Mouse (Mus musculus): ENCODE measurements around the gene Olfr462. TPM values are rescaled to one million over a fixed set of nuclear protein-coding genes. Genes with fewer than 3 reads are reported as not detected.
A peak's percentile ranks its signal among the peaks of the same experiment; 100 is the strongest.
"Not testable (repeated sequence)": the region's sequence is repeated elsewhere in the genome, so short reads cannot be mapped to it uniquely, and the experiment has no call there.

Gene Olfr462
- polyA plus RNA-seq, 1 experiment, result not detected

DNA sequence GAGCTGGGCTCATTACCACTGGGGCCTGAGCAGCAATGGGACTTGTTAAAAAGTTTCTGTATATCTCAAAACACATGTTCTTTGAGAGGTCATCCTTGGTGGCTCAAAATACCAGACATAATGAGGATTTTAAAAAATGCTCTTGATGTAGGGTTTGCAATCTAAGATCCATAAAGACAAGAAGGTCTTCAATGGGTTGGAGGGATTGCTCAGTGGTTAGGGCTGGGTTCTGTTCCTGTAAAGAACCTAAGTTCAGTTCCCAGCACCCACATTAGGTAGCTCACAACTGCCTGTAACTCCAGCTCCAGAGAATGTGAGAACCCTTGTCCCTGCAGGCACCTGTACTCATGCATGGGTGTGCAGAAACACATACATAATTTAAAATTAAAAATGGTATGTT lies 5.2 kb upstream of the Olfr462 start, which contains the start of gene Olfr463:
Gene Olfr463 (minus strand): TSS at position 101 of the 400 bp plus-strand sequence.
- H3K27ac ChIP-seq (ENCODE audit: insufficient read depth, low read length), result no peak within 1 kb of the TSS
- H3K4me3 ChIP-seq (replicated peaks; ENCODE audit: insufficient read depth, low read depth, low read length), result no peak within 1 kb of the TSS
- no peaks in the 10 kb centered on the region for H3K4me1 ChIP-seq (ENCODE audit: control insufficient read depth, insufficient read depth, low read length)
- H3K27me3 ChIP-seq (ENCODE audit: control insufficient read depth, insufficient read depth, low read length), result no peaks in the 10 kb centered on the region
- DNase-seq, result no peak
- no peak for TF ChIP-seq CTCF (IDR thresholded peaks at IDR 0.05; ENCODE audit: borderline replicate concordance, insufficient read depth, low read depth, low read length)
- no peak for TF ChIP-seq POLR2A (IDR thresholded peaks at IDR 0.05; ENCODE audit: borderline replicate concordance, insufficient read depth, low read length)

DNA sequence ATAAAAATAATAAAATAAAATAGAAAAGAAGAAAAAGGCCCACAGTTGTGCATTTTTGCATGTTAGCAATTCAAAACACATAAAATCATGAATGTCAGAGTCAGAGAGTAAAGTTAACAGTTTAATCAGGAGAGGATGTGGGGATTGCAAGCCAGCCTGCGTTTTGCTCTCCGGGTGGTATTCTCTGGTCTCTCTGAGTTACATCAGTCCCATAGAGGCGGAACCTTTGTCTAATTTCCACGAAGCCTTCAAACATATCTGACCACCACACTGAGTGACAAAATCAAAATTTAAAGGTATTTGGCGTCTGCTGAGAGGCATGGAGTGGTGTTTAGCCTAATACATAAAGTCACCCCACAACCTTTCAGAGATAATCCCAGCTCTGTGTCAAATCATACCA lies 7.2 kb downstream of the Olfr462 start:
- no peak for DNase-seq
- no peak for TF ChIP-seq POLR2A (IDR thresholded peaks at IDR 0.05; ENCODE audit: borderline replicate concordance, insufficient read depth, low read length)
- TF ChIP-seq CTCF (IDR thresholded peaks at IDR 0.05; ENCODE audit: borderline replicate concordance, insufficient read depth, low read depth, low read length), result no peak
- no peak overlapping the region for H3K4me3 ChIP-seq (replicated peaks; ENCODE audit: insufficient read depth, low read depth, low read length)
- no peaks in the 10 kb centered on the region for H3K4me1 ChIP-seq (ENCODE audit: control insufficient read depth, insufficient read depth, low read length)
- no peak overlapping the region for H3K27ac ChIP-seq (ENCODE audit: insufficient read depth, low read length)
- H3K27me3 ChIP-seq (ENCODE audit: control insufficient read depth, insufficient read depth, low read length), result no peaks in the 10 kb centered on the region
- 73% methylated on average over 5 of the region's 5 CpGs for WGBS

DNA sequence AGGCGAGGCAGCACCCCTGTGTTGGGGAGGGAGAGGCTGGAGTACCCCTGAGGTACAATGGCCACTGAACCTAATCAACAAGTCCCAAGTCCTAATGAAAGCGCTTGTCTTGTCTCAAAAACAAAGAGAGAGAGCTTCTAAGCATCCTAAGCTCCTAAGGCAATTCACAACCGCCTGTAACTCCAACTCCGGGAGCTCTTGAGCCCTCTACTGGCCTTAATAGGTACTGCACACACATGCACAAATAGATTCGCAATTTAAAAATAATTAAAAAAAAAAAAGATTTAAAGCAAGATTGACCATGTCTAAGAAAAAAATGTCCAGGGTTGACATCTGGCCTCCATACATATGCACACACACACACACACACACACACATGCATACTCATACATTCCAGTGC lies 8.6 kb downstream of the Olfr462 start:
- no peaks in the 10 kb centered on the region for H3K4me1 ChIP-seq (ENCODE audit: control insufficient read depth, insufficient read depth, low read length)
- no peak for TF ChIP-seq POLR2A (IDR thresholded peaks at IDR 0.05; ENCODE audit: borderline replicate concordance, insufficient read depth, low read length)
- TF ChIP-seq CTCF (IDR thresholded peaks at IDR 0.05; ENCODE audit: borderline replicate concordance, insufficient read depth, low read depth, low read length), result peak; percentile 31; the same call in 1 of the 2 replicates
- no peak overlapping the region for H3K4me3 ChIP-seq (replicated peaks; ENCODE audit: insufficient read depth, low read depth, low read length)
- no peaks in the 10 kb centered on the region for H3K27me3 ChIP-seq (ENCODE audit: control insufficient read depth, insufficient read depth, low read length)
- H3K27ac ChIP-seq (ENCODE audit: insufficient read depth, low read length), result no peak overlapping the region
- no peak for DNase-seq
- WGBS, result 35% methylated on average over 5 of the region's 5 CpGs

DNA sequence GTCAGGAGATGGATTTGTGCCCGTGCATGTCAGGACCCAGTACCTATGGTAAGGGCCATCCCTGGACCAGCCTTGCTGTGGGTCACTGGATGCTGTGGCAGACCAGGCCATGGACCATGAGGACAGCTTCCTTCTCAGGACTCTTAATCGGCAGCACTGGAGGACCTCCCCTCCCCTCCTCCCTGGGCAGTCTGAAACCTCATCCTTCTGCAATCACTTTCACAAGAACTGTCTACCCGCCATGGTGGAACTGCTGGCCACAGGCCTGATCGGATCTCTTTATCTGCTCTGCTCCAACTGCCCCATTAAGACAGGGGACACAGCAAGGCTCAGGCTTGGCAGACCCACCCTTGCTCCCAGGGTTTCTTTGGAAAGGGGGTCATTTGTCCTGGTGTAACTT lies 10.4 kb downstream of the Olfr462 start:
- TF ChIP-seq POLR2A (IDR thresholded peaks at IDR 0.05; ENCODE audit: borderline replicate concordance, insufficient read depth, low read length), result no peak
- TF ChIP-seq CTCF (IDR thresholded peaks at IDR 0.05; ENCODE audit: borderline replicate concordance, insufficient read depth, low read depth, low read length), result no peak
- H3K4me1 ChIP-seq (ENCODE audit: control insufficient read depth, insufficient read depth, low read length), result no peaks in the 10 kb centered on the region
- no peaks in the 10 kb centered on the region for H3K27me3 ChIP-seq (ENCODE audit: control insufficient read depth, insufficient read depth, low read length)
- no peak overlapping the region for H3K27ac ChIP-seq (ENCODE audit: insufficient read depth, low read length)
- WGBS, result 63% methylated on average over 4 of the region's 4 CpGs
- no peak overlapping the region for H3K4me3 ChIP-seq (replicated peaks; ENCODE audit: insufficient read depth, low read depth, low read length)
- DNase-seq, result no peak

DNA sequence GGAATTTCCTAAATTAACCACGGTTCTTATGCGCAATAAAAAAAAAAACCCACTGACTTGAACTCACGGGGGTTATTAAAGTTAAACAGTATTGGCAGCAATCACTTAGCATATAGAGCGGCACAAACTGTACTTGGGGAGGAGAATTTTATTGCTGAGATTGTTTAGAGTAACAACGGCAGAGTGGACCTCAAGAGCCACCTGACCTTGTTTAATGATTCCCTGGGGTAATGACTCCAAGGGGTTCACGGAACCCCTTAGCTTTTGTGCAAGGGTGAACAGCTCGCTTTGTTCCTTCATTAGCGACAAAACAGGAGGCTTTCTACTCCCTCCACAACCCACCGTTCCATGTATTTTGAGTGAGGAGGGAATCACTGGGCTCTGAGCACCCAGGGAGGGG lies 12.2 kb downstream of the Olfr462 start:
- H3K27me3 ChIP-seq (ENCODE audit: control insufficient read depth, insufficient read depth, low read length), result no peaks in the 10 kb centered on the region
- no peak overlapping the region for H3K4me3 ChIP-seq (replicated peaks; ENCODE audit: insufficient read depth, low read depth, low read length)
- H3K4me1 ChIP-seq (ENCODE audit: control insufficient read depth, insufficient read depth, low read length), result no peaks in the 10 kb centered on the region
- DNase-seq, result no peak
- TF ChIP-seq CTCF (IDR thresholded peaks at IDR 0.05; ENCODE audit: borderline replicate concordance, insufficient read depth, low read depth, low read length) (no peak), POLR2A (IDR thresholded peaks at IDR 0.05; ENCODE audit: borderline replicate concordance, insufficient read depth, low read length) (no peak)
- H3K27ac ChIP-seq (ENCODE audit: insufficient read depth, low read length), result no peak overlapping the region
- 75% methylated on average over 9 of the region's 9 CpGs for WGBS

DNA sequence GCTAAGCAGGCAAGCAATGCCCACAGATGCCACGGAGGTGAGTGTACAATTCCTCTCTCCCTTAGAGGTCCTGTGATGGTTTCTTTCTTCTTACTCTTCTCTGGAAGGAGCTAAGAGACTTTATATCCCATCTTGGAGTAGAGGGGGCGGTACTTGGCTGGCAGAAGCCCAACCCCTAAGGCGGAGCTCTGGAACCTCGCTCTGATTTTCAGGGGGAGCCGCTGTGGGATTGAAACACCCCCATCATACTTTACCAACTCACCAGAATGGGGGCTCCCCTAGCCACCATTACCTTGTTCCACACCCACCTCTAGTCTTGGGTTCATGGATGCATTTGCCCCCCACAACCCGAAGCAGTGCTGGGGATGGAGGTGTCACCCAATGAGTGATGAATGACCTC lies 16.6 kb downstream of the Olfr462 start, which contains the start of gene Epx:
Gene Epx (minus strand): TSS at position 101 of the 400 bp plus-strand sequence.
- DNase-seq, result no peak
- TF ChIP-seq CTCF (IDR thresholded peaks at IDR 0.05; ENCODE audit: borderline replicate concordance, insufficient read depth, low read depth, low read length) (no peak), POLR2A (IDR thresholded peaks at IDR 0.05; ENCODE audit: borderline replicate concordance, insufficient read depth, low read length) (no peak)
- Histone ChIP-seq H3K27ac (ENCODE audit: insufficient read depth, low read length) (no peak within 1 kb of the TSS), H3K4me1 (ENCODE audit: control insufficient read depth, insufficient read depth, low read length) (no peaks in the 10 kb centered on the region), H3K27me3 (ENCODE audit: control insufficient read depth, insufficient read depth, low read length) (no peaks in the 10 kb centered on the region), H3K4me3 (replicated peaks; ENCODE audit: insufficient read depth, low read depth, low read length) (no peak within 1 kb of the TSS)
- WGBS, result 85% methylated on average over 6 of the region's 6 CpGs

DNA sequence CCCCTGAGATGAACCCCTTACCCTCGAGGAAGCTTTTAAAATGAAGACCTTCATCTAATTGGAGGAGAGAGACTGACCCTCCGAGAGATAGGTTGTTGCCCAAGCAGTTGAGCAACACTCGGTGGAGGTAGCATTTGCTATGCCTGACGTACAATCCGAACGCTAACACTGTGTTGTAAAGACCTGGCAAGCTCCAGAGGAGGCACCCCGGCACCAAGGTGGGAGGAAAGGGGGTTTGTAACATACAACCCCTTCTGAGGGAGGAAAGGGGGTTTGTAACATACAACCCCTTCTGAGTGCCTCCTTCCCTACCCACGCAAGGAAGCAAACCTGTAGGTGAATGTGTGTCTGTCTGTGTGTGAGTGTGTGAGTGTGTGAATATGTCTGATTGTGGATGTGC lies 20.3 kb downstream of the Olfr462 start:
- WGBS, result 26% methylated on average over 8 of the region's 8 CpGs
- no peak for DNase-seq
- no peak overlapping the region for H3K4me3 ChIP-seq (replicated peaks; ENCODE audit: insufficient read depth, low read depth, low read length)
- TF ChIP-seq CTCF (IDR thresholded peaks at IDR 0.05; ENCODE audit: borderline replicate concordance, insufficient read depth, low read depth, low read length), result no peak
- TF ChIP-seq POLR2A (IDR thresholded peaks at IDR 0.05; ENCODE audit: borderline replicate concordance, insufficient read depth, low read length), result no peak
- H3K4me1 ChIP-seq (ENCODE audit: control insufficient read depth, insufficient read depth, low read length), result no peaks in the 10 kb centered on the region
- no peaks in the 10 kb centered on the region for H3K27me3 ChIP-seq (ENCODE audit: control insufficient read depth, insufficient read depth, low read length)
- H3K27ac ChIP-seq (ENCODE audit: insufficient read depth, low read length), result no peak overlapping the region

DNA sequence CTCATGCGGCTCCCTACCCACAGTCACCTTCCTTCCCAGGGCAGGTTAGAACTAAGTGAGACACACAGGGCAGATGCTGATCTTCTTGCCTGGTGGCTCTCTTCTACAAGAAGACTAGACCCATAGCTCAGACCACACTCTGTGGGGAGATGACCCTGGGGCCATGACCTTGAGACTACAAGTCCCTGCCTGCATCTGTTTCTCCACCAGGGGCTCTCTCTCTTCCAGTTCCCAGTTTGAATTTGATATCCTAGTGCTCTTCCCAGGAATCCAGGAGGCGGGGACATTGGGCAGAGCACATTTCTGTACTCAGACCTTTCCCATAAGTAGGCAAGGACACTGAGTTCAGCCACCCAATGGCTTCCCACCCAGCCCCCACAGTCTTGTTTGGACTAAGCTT lies 22.0 kb downstream of the Olfr462 start:
- no peaks in the 10 kb centered on the region for H3K27me3 ChIP-seq (ENCODE audit: control insufficient read depth, insufficient read depth, low read length)
- H3K4me1 ChIP-seq (ENCODE audit: control insufficient read depth, insufficient read depth, low read length), result no peaks in the 10 kb centered on the region
- TF ChIP-seq CTCF (IDR thresholded peaks at IDR 0.05; ENCODE audit: borderline replicate concordance, insufficient read depth, low read depth, low read length), result no peak
- no peak for TF ChIP-seq POLR2A (IDR thresholded peaks at IDR 0.05; ENCODE audit: borderline replicate concordance, insufficient read depth, low read length)
- DNase-seq, result no peak
- no peak overlapping the region for H3K27ac ChIP-seq (ENCODE audit: insufficient read depth, low read length)
- H3K4me3 ChIP-seq (replicated peaks; ENCODE audit: insufficient read depth, low read depth, low read length), result no peak overlapping the region
- 84% methylated on average over 2 of the region's 2 CpGs for WGBS

DNA sequence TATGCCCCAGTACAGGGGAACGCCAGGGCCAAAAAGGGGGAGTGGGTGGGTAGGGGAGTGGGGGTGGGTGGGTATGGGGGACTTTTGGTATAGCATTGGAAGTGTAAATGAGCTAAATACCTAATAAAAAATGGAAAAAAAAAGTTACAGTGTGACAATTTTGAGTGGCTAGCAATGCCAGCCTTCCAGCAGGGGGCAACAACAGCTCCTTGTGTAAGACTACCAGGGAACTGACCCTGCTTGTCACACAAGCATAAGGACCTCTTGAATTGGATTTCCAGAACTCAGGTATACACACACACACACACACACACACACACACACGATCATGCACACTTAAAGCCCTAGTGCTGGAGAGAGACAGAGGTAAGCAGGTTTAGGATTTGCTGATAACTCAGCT lies 25.2 kb downstream of the Olfr462 start:
- H3K27me3 ChIP-seq (ENCODE audit: control insufficient read depth, insufficient read depth, low read length); H3K4me1 ChIP-seq (ENCODE audit: control insufficient read depth, insufficient read depth, low read length); H3K4me3 ChIP-seq (replicated peaks; ENCODE audit: insufficient read depth, low read depth, low read length); DNase-seq; H3K27ac ChIP-seq (ENCODE audit: insufficient read depth, low read length): not testable (repeated sequence)
- WGBS, result 89% methylated on average over 1 of the region's 2 CpGs
